Mouse (Mus musculus): Measurements from ENCODE around the gene Melk. TPM values are rescaled to one million over a fixed set of nuclear protein-coding genes. Genes with fewer than 3 reads are reported as not detected.

The Melk gene
- polyA plus RNA-seq, 1 experiment: 2.0 TPM

- Histone ChIP-seq H3K27me3 (ENCODE audit: control insufficient read depth, insufficient read depth, low read length) (no peaks in the 10 kb centered on the region), H3K4me1 (ENCODE audit: control insufficient read depth, insufficient read depth, low read length) (no peaks in the 10 kb centered on the region), H3K36me3 (ENCODE audit: control insufficient read depth, insufficient read depth, low read length) (no peaks in the 10 kb centered on the region), H3K4me3 (ENCODE audit: control insufficient read depth, low read depth, low read length) (no peak overlapping the region), H3K27ac (ENCODE audit: control insufficient read depth, insufficient read depth, low read depth, low read length) (no peak overlapping the region)
- TF ChIP-seq CTCF (IDR thresholded peaks at IDR 0.05; ENCODE audit: control insufficient read depth, insufficient read depth, insufficient replicate concordance, low read depth, low read length): no peak
- TF ChIP-seq POLR2A (IDR thresholded peaks at IDR 0.05; ENCODE audit: control insufficient read depth, low read depth, low read length): no peak
Measured at GRCm38 (mm10) chr4:44295837-44296236, 4.8 kb upstream of the Melk start.

GRCm38 (mm10) chr4:44306585-44306984 lies 5.9 kb downstream of the Melk start:
- TF ChIP-seq POLR2A (IDR thresholded peaks at IDR 0.05; ENCODE audit: control insufficient read depth, low read depth, low read length): no peak
- TF ChIP-seq CTCF (IDR thresholded peaks at IDR 0.05; ENCODE audit: control insufficient read depth, insufficient read depth, insufficient replicate concordance, low read depth, low read length): no peak
- Histone ChIP-seq H3K27me3 (ENCODE audit: control insufficient read depth, insufficient read depth, low read length) (no peaks in the 10 kb centered on the region), H3K4me3 (ENCODE audit: control insufficient read depth, low read depth, low read length) (no peak overlapping the region), H3K27ac (ENCODE audit: control insufficient read depth, insufficient read depth, low read depth, low read length) (no peak overlapping the region), H3K36me3 (ENCODE audit: control insufficient read depth, insufficient read depth, low read length) (no peaks in the 10 kb centered on the region), H3K4me1 (ENCODE audit: control insufficient read depth, insufficient read depth, low read length) (peaks cover under 1% of the 10 kb centered on the region; the same call in 1 of the 2 replicates)

GRCm38 (mm10) chr4:44310429-44310828 lies 9.8 kb downstream of the Melk start:
- H3K27me3 ChIP-seq (ENCODE audit: control insufficient read depth, insufficient read depth, low read length): no peaks in the 10 kb centered on the region
- no peaks in the 10 kb centered on the region for H3K4me1 ChIP-seq (ENCODE audit: control insufficient read depth, insufficient read depth, low read length)
- no peaks in the 10 kb centered on the region for H3K36me3 ChIP-seq (ENCODE audit: control insufficient read depth, insufficient read depth, low read length)
- no peak overlapping the region for H3K27ac ChIP-seq (ENCODE audit: control insufficient read depth, insufficient read depth, low read depth, low read length)
- no peak overlapping the region for H3K4me3 ChIP-seq (ENCODE audit: control insufficient read depth, low read depth, low read length)
- no peak for TF ChIP-seq POLR2A (IDR thresholded peaks at IDR 0.05; ENCODE audit: control insufficient read depth, low read depth, low read length)
- no peak for TF ChIP-seq CTCF (IDR thresholded peaks at IDR 0.05; ENCODE audit: control insufficient read depth, insufficient read depth, insufficient replicate concordance, low read depth, low read length)

DNA sequence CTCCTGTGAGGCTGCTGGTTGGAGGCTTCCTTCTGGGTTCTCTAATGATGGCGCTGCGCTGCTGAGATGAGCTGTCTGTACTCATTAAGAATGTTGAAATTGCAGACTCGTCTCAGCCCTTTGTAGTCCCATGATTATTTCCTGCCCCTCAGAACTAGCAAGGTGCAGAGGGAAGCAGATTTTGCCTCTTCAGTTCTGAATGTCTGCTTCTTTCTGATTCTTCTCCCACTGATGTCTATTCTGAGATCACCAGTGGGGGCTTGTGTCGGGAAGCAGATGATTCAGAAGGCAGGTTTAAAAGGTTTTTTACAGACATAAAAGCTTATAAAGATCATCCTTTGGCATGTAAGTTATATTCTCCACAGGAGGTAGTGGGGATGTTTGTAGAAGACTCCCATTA lies 10.2 kb downstream of the Melk start:
- TF ChIP-seq POLR2A (IDR thresholded peaks at IDR 0.05; ENCODE audit: control insufficient read depth, low read depth, low read length) (no peak), CTCF (IDR thresholded peaks at IDR 0.05; ENCODE audit: control insufficient read depth, insufficient read depth, insufficient replicate concordance, low read depth, low read length) (no peak)
- Histone ChIP-seq H3K27me3 (ENCODE audit: control insufficient read depth, insufficient read depth, low read length) (no peaks in the 10 kb centered on the region), H3K36me3 (ENCODE audit: control insufficient read depth, insufficient read depth, low read length) (no peaks in the 10 kb centered on the region), H3K4me3 (ENCODE audit: control insufficient read depth, low read depth, low read length) (no peak overlapping the region), H3K27ac (ENCODE audit: control insufficient read depth, insufficient read depth, low read depth, low read length) (no peak overlapping the region), H3K4me1 (ENCODE audit: control insufficient read depth, insufficient read depth, low read length) (no peaks in the 10 kb centered on the region)

DNA sequence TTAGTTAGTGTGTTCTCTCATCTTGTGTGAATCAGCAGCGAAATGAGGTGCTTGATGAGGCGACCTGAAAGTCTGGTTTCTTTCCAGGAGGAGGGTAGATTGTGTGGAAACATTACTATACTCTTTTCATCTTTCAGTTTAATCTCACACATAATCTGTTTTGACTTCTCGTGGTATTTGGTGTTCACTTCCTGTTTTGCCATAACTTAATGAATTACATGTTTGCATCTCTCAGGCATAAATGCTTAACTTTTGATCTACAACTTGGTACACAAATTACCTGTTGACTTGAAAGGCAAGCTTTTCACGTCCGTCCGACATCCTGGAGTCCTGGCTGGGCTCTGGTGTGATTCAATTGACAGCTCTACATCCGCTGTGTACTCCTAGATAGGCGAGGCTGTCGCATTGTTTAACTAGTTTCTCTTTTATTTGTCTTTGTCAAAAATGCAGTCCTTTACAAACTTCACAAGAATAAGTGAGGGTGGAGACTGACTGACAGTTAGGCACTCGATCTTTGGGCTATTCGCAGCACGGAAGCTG lies 15.7 kb downstream of the Melk start:
- H3K4me3 ChIP-seq (ENCODE audit: control insufficient read depth, low read depth, low read length): no peak overlapping the region
- H3K27me3 ChIP-seq (ENCODE audit: control insufficient read depth, insufficient read depth, low read length): no peaks in the 10 kb centered on the region
- H3K36me3 ChIP-seq (ENCODE audit: control insufficient read depth, insufficient read depth, low read length): no peaks in the 10 kb centered on the region
- TF ChIP-seq POLR2A (IDR thresholded peaks at IDR 0.05; ENCODE audit: control insufficient read depth, low read depth, low read length) (no peak), CTCF (IDR thresholded peaks at IDR 0.05; ENCODE audit: control insufficient read depth, insufficient read depth, insufficient replicate concordance, low read depth, low read length) (no peak)
- H3K27ac ChIP-seq (ENCODE audit: control insufficient read depth, insufficient read depth, low read depth, low read length): no peak overlapping the region
- H3K4me1 ChIP-seq (ENCODE audit: control insufficient read depth, insufficient read depth, low read length): no peaks in the 10 kb centered on the region

GRCm38 (mm10) chr4:44320448-44320847 lies 19.8 kb downstream of the Melk start:
- H3K27me3 ChIP-seq (ENCODE audit: control insufficient read depth, insufficient read depth, low read length): no peaks in the 10 kb centered on the region
- H3K4me3 ChIP-seq (ENCODE audit: control insufficient read depth, low read depth, low read length): no peak overlapping the region
- H3K36me3 ChIP-seq (ENCODE audit: control insufficient read depth, insufficient read depth, low read length): no peaks in the 10 kb centered on the region
- no peaks in the 10 kb centered on the region for H3K4me1 ChIP-seq (ENCODE audit: control insufficient read depth, insufficient read depth, low read length)
- TF ChIP-seq CTCF (IDR thresholded peaks at IDR 0.05; ENCODE audit: control insufficient read depth, insufficient read depth, insufficient replicate concordance, low read depth, low read length) (no peak), POLR2A (IDR thresholded peaks at IDR 0.05; ENCODE audit: control insufficient read depth, low read depth, low read length) (no peak)
- no peak overlapping the region for H3K27ac ChIP-seq (ENCODE audit: control insufficient read depth, insufficient read depth, low read depth, low read length)

GRCm38 (mm10) chr4:44322124-44322523 lies 21.4 kb downstream of the Melk start:
- no peak for TF ChIP-seq CTCF (IDR thresholded peaks at IDR 0.05; ENCODE audit: control insufficient read depth, insufficient read depth, insufficient replicate concordance, low read depth, low read length)
- TF ChIP-seq POLR2A (IDR thresholded peaks at IDR 0.05; ENCODE audit: control insufficient read depth, low read depth, low read length): no peak
- Histone ChIP-seq H3K27me3 (ENCODE audit: control insufficient read depth, insufficient read depth, low read length) (no peaks in the 10 kb centered on the region), H3K4me3 (ENCODE audit: control insufficient read depth, low read depth, low read length) (no peak overlapping the region), H3K4me1 (ENCODE audit: control insufficient read depth, insufficient read depth, low read length) (no peaks in the 10 kb centered on the region), H3K36me3 (ENCODE audit: control insufficient read depth, insufficient read depth, low read length) (no peaks in the 10 kb centered on the region), H3K27ac (ENCODE audit: control insufficient read depth, insufficient read depth, low read depth, low read length) (no peak overlapping the region)

GRCm38 (mm10) chr4:44325453-44325852 lies 24.8 kb downstream of the Melk start:
- H3K4me1 ChIP-seq (ENCODE audit: control insufficient read depth, insufficient read depth, low read length): no peaks in the 10 kb centered on the region
- H3K27me3 ChIP-seq (ENCODE audit: control insufficient read depth, insufficient read depth, low read length): no peaks in the 10 kb centered on the region
- no peak overlapping the region for H3K4me3 ChIP-seq (ENCODE audit: control insufficient read depth, low read depth, low read length)
- TF ChIP-seq CTCF (IDR thresholded peaks at IDR 0.05; ENCODE audit: control insufficient read depth, insufficient read depth, insufficient replicate concordance, low read depth, low read length) (no peak), POLR2A (IDR thresholded peaks at IDR 0.05; ENCODE audit: control insufficient read depth, low read depth, low read length) (no peak)
- H3K27ac ChIP-seq (ENCODE audit: control insufficient read depth, insufficient read depth, low read depth, low read length): no peak overlapping the region
- no peaks in the 10 kb centered on the region for H3K36me3 ChIP-seq (ENCODE audit: control insufficient read depth, insufficient read depth, low read length)

All from testis, adult 2 months (tissue).